Mouse (Mus musculus): ENCODE results near the gene Zcchc17. TPM values are rescaled to one million over a fixed set of nuclear protein-coding genes. Genes with fewer than 3 reads are reported as not detected.

The Zcchc17 gene
- polyA plus RNA-seq (2012; rRNA removed), result 45.7 and 48.3 TPM in 2 replicates

DNA sequence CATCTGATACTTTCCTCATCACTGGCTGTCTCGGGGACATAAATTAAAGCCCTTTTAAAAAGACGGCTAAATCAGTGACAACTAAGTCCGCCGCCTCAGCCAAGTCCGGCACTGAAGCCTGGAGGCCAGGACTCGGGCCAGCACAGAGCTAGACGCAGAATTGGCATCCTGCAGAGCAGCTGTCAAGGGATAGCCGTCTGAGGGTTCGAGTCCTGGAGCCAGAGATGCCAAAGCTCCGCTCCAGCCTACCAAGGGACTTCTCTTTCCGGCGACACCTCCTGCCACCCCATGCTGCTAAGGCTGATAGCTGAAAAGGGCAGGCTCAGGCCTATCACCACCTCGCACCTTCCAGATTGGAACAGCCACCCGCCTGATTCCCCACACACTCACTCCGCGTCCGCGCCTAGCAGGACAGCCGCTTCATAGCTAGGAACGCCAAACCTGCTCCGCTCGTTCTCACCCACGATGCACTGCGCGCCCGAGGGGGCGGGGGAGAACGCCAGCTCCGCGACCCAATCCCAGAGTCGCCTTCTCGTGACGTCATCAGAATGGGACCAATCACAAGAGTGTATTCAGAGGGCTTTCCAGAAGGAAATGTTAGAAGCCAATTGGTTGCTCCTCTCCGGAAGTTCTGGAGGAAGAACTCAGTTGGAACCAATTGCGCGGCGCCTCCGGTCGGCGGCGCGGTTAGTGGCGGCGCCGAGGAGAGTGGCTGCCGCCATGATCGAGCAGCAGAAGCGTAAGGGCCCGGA is at the start of gene Zcchc17, which contains the start of gene Snrnp40:
Zcchc17 (minus strand) TSS at position 458 of the 752 bp plus-strand sequence.
Snrnp40 (plus strand) TSS at position 647 of the 752 bp plus-strand sequence.

DNA sequence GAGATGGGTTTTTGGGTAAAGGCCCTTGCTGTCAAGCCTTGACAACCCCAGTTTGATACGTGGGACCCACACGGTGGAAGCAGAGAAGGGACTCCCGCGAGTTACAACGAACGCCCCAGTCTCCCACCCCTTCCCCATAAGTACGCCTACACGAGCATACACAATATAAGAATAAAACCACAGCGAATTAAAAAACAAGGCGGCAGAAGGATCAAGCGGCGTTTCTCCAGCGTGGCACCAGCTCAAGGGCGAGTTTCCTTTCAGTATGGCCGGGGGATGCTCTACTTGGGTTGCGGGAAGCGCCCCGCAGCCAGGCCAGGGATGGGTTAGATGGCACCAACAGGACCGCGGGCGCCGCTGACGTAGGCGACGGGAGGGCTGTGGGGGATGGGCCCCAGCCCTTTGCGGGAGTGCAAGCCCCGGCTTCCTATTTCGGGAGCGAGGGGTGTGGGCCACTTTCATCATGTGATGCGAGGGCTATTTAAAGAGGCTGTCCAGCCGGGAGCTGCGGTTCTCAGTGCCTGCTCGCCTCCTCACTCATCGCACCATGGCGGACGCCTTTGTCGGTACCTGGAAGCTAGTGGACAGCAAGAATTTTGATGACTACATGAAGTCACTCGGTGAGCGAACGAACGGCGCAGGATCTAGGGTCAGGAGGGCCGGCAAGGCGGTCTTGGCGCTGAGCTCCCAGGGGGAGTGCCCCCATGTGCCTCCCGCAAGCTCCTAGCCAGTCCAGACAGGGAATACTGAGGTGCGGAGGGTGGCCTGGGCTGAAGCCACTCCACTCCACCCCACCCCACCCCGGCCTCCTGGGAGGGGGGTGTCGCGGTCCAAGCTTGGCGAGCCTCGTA is 51.3 kb downstream of the Zcchc17 start, which contains the start of the genes Fabp3 and Gm10570:
Fabp3 (plus strand) TSS at position 365 of the 851 bp plus-strand sequence.
Gm10570 (minus strand) TSS at position 444 of the 851 bp plus-strand sequence.

DNA sequence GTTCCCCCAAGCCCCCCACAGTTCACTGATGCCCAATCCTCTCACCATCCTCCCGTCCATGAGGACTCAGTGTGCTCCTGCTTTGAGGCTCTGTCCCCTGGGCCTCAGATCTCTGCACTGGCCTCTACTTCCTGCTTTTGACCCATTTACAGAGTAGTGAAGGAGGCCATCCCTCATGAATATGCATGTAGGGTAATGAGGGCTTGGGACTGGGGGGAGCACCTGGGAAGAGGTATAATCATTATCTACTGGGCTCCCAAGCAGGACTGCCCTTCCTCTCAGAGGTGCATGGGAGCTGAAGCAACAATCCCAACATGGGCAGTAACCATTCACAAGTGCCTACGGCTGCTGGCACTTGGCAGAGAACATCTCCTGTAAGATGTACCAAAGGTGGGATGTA is 80.6 kb downstream of the Zcchc17 start, which contains the start of gene Serinc2:
Serinc2 (minus strand) TSS at position 101 of the 400 bp plus-strand sequence.

Other genes with a start within 250 kb of the Zcchc17 start
- gene Hcrtr1, start 220.6 kb downstream of the Zcchc17 start, polyA plus RNA-seq (2012; rRNA removed), result 6.9 and 8.1 TPM in 2 replicates
- gene Tinagl1, start 184.8 kb downstream of the Zcchc17 start, polyA plus RNA-seq (2012; rRNA removed), result 7.3 and 7.5 TPM in 2 replicates
- 0.06 and 0.29 TPM in 2 replicates for gene Gm853, start 137.5 kb downstream of the Zcchc17 start, polyA plus RNA-seq (2012; rRNA removed)
- gene Serinc2, start 80.7 kb downstream of the Zcchc17 start, polyA plus RNA-seq (2012; rRNA removed), result 36.8 and 39.9 TPM in 2 replicates
- 236 and 273 TPM in 2 replicates for gene Fabp3, start 51.3 kb downstream of the Zcchc17 start, polyA plus RNA-seq (2012; rRNA removed)
- gene Gm10570, start 51.3 kb downstream of the Zcchc17 start, polyA plus RNA-seq (2012; rRNA removed), result 0.34 and 0.99 TPM in 2 replicates
- 72.4 and 73.4 TPM in 2 replicates for gene Snrnp40, start 189 bp upstream of the Zcchc17 start, polyA plus RNA-seq (2012; rRNA removed)
- gene Nkain1, start 214.2 kb upstream of the Zcchc17 start, polyA plus RNA-seq (2012; rRNA removed), result 157 and 164 TPM in 2 replicates